Mouse (Mus musculus) MEL (cell line): ENCODE data around the gene 1110059E24Rik.

Experiments
- BHLHE40 ChIP-seq: IDR thresholded peaks from 2 replicates; pipeline ENCODE4 v1.6.1; 2012; ENCODE audit warnings: low read depth, mild to moderate bottlenecking, inconsistent platforms, low read length, improper control_type of control experiment, borderline replicate concordance
- CHD1 ChIP-seq: IDR thresholded peaks from 2 replicates; pipeline ENCODE4 v1.6.1; 2012; ENCODE audit warnings: low read depth, mild to moderate bottlenecking, inconsistent platforms, low read length, improper control_type of control experiment
- CTCF ChIP-seq, 3 experiments: IDR thresholded peaks in 2 of 3; conservative IDR thresholded peaks in 1 of 3; 2 replicates each; pipeline ENCODE4 v1.5.1; 2011 to 2012; ENCODE audit warnings: low read length in 3 of 3, low read depth in 2 of 3, mild to moderate bottlenecking in 2 of 3, improper control_type of control experiment in 1 of 3, inconsistent platforms in 1 of 3, mixed read lengths in 1 of 3, moderate library complexity in 1 of 3; ENCODE audit not compliant: control insufficient read depth in 1 of 3, insufficient read depth in 1 of 3, poor library complexity in 1 of 3, severe bottlenecking in 1 of 3
- E2F4 ChIP-seq: IDR thresholded peaks from 2 replicates; pipeline ENCODE4 v1.6.1; 2011; ENCODE audit warnings: low read depth, low read length, improper control_type of control experiment, borderline replicate concordance
- EP300 ChIP-seq, 2 experiments: IDR thresholded peaks; 2 replicates each; pipeline ENCODE4 v1.6.1; 2011; ENCODE audit warnings: improper control_type of control experiment in 2 of 2, low read length in 2 of 2, low read depth in 1 of 2, mild to moderate bottlenecking in 1 of 2
- POLR2A ChIP-seq, 2 experiments: IDR thresholded peaks; 2 replicates each; pipeline ENCODE4 v1.6.1; 2011 to 2012; ENCODE audit warnings: low read length in 2 of 2, mild to moderate bottlenecking in 2 of 2, control low read depth in 1 of 2, improper control_type of control experiment in 1 of 2, low read depth in 1 of 2, moderate library complexity in 1 of 2; ENCODE audit not compliant: control insufficient read depth in 1 of 2, insufficient read depth in 1 of 2, poor library complexity in 1 of 2
- POLR2AphosphoS2 ChIP-seq: IDR thresholded peaks from 2 replicates; pipeline ENCODE4 v1.6.1; 2011; ENCODE audit warnings: low read length, improper control_type of control experiment
- TCF12 ChIP-seq: IDR thresholded peaks from 2 replicates; pipeline ENCODE4 v1.6.1; 2014; ENCODE audit warnings: low read depth, mild to moderate bottlenecking, inconsistent platforms, low read length, improper control_type of control experiment, moderate library complexity

DNA sequence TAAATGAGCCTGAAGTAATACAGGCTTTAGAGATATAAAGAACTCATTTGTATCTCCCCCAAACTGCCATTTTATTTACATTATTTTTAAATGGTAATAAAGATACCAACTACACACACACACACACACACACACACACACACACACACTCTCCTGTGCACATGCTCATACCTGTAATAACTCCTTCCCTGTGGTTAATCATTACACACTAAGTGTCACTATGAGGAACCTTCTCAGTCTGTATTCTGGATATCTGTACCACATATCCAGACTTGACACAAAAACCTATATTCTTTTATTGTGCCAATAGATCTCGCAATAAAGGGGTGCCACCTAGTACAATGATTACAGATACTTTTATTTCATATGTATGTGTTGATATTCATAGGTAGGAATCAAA lies 62.9 kb downstream of the 1110059E24Rik start:
- no peak for TF ChIP-seq BHLHE40
- TF ChIP-seq CHD1: no peak
- TF ChIP-seq TCF12: no peak
- TF ChIP-seq EP300 (IDR thresholded peaks at IDR 0.05; ENCODE audit: low read depth in 1 of 2, low read length in 2 of 2): no peak
- no peak for TF ChIP-seq CTCF (IDR thresholded peaks at IDR 0.05 in 2 of 3, conservative IDR thresholded peaks at IDR 0.05 in 1 of 3; ENCODE audit: control insufficient read depth in 1 of 3, insufficient read depth in 1 of 3, low read depth in 2 of 3, low read length in 3 of 3, poor library complexity in 1 of 3, severe bottlenecking in 1 of 3)
- TF ChIP-seq POLR2A (IDR thresholded peaks at IDR 0.05; ENCODE audit: control insufficient read depth in 1 of 2, insufficient read depth in 1 of 2, low read depth in 1 of 2, low read length in 2 of 2, poor library complexity in 1 of 2): no peak
- TF ChIP-seq POLR2AphosphoS2: no peak
- TF ChIP-seq E2F4: no peak
